Mouse (Mus musculus) heart, embryonic 13.5 days (tissue): ENCODE results near the gene Krtap19-2. TPM values are rescaled to one million over a fixed set of nuclear protein-coding genes. Genes with fewer than 3 reads are reported as not detected.

Source experiments
- ATAC-seq: fragments of 200-750 bp; cut with Nextera tagmentation; 2 replicates; pipeline ENCODE4 v1.8.0; 2017; ENCODE audit warnings: moderate TSS enrichment; ENCODE audit not compliant: insufficient number of reproducible peaks, low FRiP score, low TSS enrichment; ENCODE audit errors: extremely low read depth
- H3K27ac ChIP-seq: fragments of 300-500 bp; sonication (generic); replicated peaks from 2 replicates; pipeline ENCODE4 v1.5.1; 2015; ENCODE audit warnings: moderate library complexity, mild to moderate bottlenecking, inconsistent platforms
- H3K27me3 ChIP-seq: fragments of 300-500 bp; sonication (generic); replicated peaks from 2 replicates; pipeline ENCODE4 v1.6.1; 2015; ENCODE audit warnings: mild to moderate bottlenecking, inconsistent platforms
- H3K36me3 ChIP-seq: fragments of 300-500 bp; sonication (generic); 2 replicates; pipeline ENCODE4 v1.6.1; 2015; ENCODE audit warnings: mild to moderate bottlenecking, inconsistent platforms
- H3K4me1 ChIP-seq: fragments of 300-500 bp; sonication (generic); 2 replicates; pipeline ENCODE4 v1.6.1; 2015; ENCODE audit warnings: inconsistent platforms
- H3K4me2 ChIP-seq: fragments of 300-500 bp; sonication (generic); 2 replicates; pipeline ENCODE4 v1.6.1; 2015; ENCODE audit warnings: inconsistent platforms, mild to moderate bottlenecking, moderate library complexity
- H3K4me3 ChIP-seq: fragments of 300-500 bp; sonication (generic); 2 replicates; pipeline ENCODE4 v1.5.1; 2015; ENCODE audit warnings: moderate library complexity, mild to moderate bottlenecking, inconsistent platforms
- H3K9ac ChIP-seq: fragments of 300-500 bp; sonication (generic); 2 replicates; pipeline ENCODE4 v1.6.1; 2015; ENCODE audit warnings: inconsistent platforms, mild to moderate bottlenecking, moderate library complexity
- H3K9me3 ChIP-seq: fragments of 300-500 bp; sonication (generic); 2 replicates; pipeline ENCODE4 v1.6.1; 2016; ENCODE audit warnings: inconsistent platforms
- WGBS: fragments of 180-500 bp; shearing (Covaris S2); methylation state at CpG from one replicate; pipeline ENCODE4 v1.1.7; 2015; ENCODE audit warnings: mixed read lengths; 5-methylcytosine and 5-hydroxymethylcytosine counted together
- polyA plus RNA-seq: library from polyadenylated mRNA; unstranded; fragments of >200 nt; fragmentation: Nextera tagmentation; extraction: Ambion mirVana; gene quantifications from 2 replicates; pipeline ENCODE4 v1.2.1, GENCODE M21; 2015

The Krtap19-2 gene
- polyA plus RNA-seq = not detected in 2 replicates

DNA sequence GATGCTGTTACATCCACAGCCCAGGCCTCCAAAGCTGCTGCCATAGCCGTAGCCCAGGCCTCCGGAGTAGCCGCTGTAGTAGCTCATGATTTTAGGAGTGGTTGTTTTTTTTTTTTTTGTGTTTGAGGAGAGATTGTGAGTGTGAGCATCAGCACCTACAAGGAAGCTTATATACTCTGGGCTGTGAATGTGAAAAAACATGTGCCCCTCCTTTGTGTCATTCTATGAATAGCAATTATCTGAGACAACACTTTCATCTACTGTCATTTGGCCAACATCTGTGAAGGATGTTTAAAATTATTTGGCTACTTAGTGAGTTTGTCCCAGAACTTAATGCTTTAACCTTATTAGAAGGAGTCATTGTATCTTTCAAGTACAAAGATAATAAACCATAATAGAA, at the start of gene Krtap19-2:
Gene Krtap19-2 (minus strand): TSS at position 101 of the 400 bp plus-strand sequence.
- Histone ChIP-seq H3K36me3 (no peaks in the 10 kb centered on the region), H3K4me1 (no peaks in the 10 kb centered on the region), H3K9me3 (no peaks in the 10 kb centered on the region), H3K4me3 (no peak within 1 kb of the TSS), H3K27ac (no peak within 1 kb of the TSS), H3K9ac (no peak within 1 kb of the TSS), H3K27me3 (no peaks in the 10 kb centered on the region), H3K4me2 (no peak within 1 kb of the TSS)
- 80% methylated on average over 3 of the region's 3 CpGs for WGBS
- ATAC-seq = no peak

DNA sequence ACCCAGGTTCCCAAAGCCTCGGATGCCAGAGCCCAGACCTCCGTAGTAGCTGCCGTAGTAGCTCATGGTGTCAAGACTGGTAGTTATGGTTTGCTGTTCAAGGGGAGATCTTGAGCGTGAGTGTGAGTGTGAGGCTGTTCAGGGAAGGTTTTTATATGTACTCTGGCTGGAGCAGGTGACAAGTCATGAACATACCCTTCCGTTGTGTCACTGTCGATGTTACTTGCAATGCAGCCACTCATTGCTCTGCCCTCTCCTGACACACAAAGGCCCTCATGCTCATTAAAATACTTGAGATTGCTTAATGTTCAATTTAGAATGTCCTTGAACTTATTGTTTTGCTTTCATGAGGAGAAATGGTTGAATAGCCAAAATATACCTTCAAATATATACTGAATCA, 22.3 kb upstream of the Krtap19-2 start, which contains the start of gene Krtap19-5:
Gene Krtap19-5 (minus strand): TSS at position 101 of the 400 bp plus-strand sequence.
- H3K9me3 ChIP-seq = no peaks in the 10 kb centered on the region
- H3K27me3 ChIP-seq = no peaks in the 10 kb centered on the region
- no peak within 1 kb of the TSS for H3K4me3 ChIP-seq
- no peak within 1 kb of the TSS for H3K9ac ChIP-seq
- H3K27ac ChIP-seq = no peak within 1 kb of the TSS
- no peak within 1 kb of the TSS for H3K4me2 ChIP-seq
- no peaks in the 10 kb centered on the region for H3K36me3 ChIP-seq
- WGBS = 84% methylated on average over 6 of the region's 6 CpGs
- no peaks in the 10 kb centered on the region for H3K4me1 ChIP-seq
- ATAC-seq = no peak

DNA sequence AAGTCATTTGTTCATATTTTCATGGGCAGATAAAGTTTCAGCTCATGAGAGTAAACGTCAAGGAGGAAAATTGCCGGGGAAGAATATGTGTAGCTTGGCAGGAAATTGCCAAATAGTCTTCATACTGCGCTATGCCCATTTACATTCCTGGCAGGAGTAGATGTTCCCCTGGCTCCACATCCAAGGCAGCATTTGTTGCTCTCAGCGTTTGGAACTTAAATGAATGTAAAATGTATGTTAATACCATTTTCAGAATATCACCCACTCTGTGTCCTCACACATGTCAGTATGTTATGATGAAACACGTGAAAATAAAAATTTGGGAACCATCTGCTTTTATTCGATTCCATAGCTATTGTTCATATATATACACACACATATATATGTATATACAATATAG, 12.8 kb upstream of the Krtap19-2 start:
- Histone ChIP-seq H3K4me2 (no peak overlapping the region), H3K9me3 (no peaks in the 10 kb centered on the region), H3K27me3 (no peaks in the 10 kb centered on the region), H3K4me1 (no peaks in the 10 kb centered on the region), H3K9ac (no peak overlapping the region), H3K27ac (no peak overlapping the region), H3K36me3 (no peaks in the 10 kb centered on the region), H3K4me3 (no peak overlapping the region)
- WGBS = 79% methylated on average over 6 of the region's 6 CpGs
- ATAC-seq = no peak

DNA sequence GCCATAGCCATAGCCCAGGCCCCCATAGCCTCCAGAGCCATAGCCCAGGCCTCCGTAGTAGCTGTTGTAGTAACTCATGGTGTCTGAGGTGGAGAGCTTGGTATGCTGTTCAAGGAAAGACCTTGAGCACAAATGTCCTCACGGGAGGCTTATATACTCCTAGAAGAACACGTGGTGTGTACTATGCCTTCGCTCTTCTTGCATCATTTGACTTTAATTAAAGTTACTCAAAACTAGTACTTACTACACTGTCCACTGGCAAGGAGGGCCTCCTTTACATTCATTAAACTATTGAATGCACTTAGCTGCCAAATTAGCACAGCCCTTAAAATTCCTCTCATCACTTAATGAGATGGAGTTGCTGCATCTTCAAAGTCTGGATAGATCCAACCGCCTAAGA, 10.9 kb upstream of the Krtap19-2 start, which contains the start of gene Krtap19-4:
Gene Krtap19-4 (minus strand): TSS at position 101 of the 400 bp plus-strand sequence.
- Histone ChIP-seq H3K36me3 (no peaks in the 10 kb centered on the region), H3K27me3 (no peaks in the 10 kb centered on the region)
- 84% methylated on average over 5 of the region's 5 CpGs for WGBS

DNA sequence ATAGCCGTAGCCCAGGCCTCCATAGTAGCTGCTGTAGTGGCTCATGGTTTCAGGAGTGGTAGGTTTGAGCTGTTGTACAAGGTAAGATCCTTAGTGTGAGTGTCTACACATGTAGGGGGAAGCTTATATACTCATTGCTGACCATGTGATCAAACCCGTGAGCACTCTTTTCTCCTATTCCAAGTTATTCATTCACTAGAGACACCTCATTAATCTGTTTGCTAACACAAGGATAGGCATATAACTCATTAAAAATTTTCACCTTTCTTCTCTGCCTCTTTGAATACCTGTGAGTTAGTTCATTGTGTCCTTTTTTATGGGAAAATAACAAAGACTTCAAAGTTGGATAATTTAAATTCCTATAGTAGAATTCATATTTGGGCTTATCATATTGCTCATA, 3.9 kb upstream of the Krtap19-2 start, which contains the start of gene Krtap19-3:
Gene Krtap19-3 (minus strand): TSS at position 101 of the 400 bp plus-strand sequence.
- Histone ChIP-seq H3K27me3 (no peaks in the 10 kb centered on the region), H3K36me3 (no peaks in the 10 kb centered on the region), H3K4me3 (no peak within 1 kb of the TSS), H3K4me2 (no peak within 1 kb of the TSS), H3K27ac (no peak within 1 kb of the TSS), H3K9ac (no peak within 1 kb of the TSS), H3K9me3 (no peaks in the 10 kb centered on the region), H3K4me1 (no peaks in the 10 kb centered on the region)
- 75% methylated on average over 2 of the region's 2 CpGs for WGBS
- no peak for ATAC-seq

More for the DNA sequence above, 10.9 kb upstream of the Krtap19-2 start, which contains the start of gene Krtap19-4:
- Histone ChIP-seq H3K4me1 (no peaks in the 10 kb centered on the region), H3K4me2 (no peak within 1 kb of the TSS), H3K27ac (no peak within 1 kb of the TSS), H3K4me3 (no peak within 1 kb of the TSS), H3K9ac (no peak within 1 kb of the TSS), H3K9me3 (no peaks in the 10 kb centered on the region)
- no peak for ATAC-seq

DNA sequence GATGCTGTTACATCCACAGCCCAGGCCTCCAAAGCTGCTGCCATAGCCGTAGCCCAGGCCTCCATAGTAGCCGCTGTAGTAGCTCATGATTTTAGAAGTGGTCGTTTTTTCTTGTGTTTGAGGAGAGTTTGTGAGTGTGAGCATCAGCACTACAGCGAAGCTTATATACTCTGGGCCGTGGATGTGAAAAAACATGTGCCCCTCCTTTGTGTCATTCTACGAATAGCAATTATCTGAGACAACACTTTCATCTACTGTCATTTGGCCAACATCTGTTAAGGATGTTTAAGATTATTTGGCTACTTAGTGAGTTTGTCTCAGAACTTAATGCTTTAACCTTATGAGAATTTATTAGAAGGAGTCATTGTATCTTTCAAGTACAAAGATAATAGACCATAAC, 4.8 kb downstream of the Krtap19-2 start, which contains the start of gene Krtap19-1:
Gene Krtap19-1 (minus strand): TSS at position 101 of the 400 bp plus-strand sequence.
- no peak for ATAC-seq
- no peak within 1 kb of the TSS for H3K4me3 ChIP-seq
- no peak within 1 kb of the TSS for H3K27ac ChIP-seq
- no peak within 1 kb of the TSS for H3K9ac ChIP-seq
- no peaks in the 10 kb centered on the region for H3K27me3 ChIP-seq
- 75% methylated on average over 6 of the region's 6 CpGs for WGBS
- no peaks in the 10 kb centered on the region for H3K9me3 ChIP-seq
- no peak within 1 kb of the TSS for H3K4me2 ChIP-seq
- no peaks in the 10 kb centered on the region for H3K36me3 ChIP-seq
- no peaks in the 10 kb centered on the region for H3K4me1 ChIP-seq

DNA sequence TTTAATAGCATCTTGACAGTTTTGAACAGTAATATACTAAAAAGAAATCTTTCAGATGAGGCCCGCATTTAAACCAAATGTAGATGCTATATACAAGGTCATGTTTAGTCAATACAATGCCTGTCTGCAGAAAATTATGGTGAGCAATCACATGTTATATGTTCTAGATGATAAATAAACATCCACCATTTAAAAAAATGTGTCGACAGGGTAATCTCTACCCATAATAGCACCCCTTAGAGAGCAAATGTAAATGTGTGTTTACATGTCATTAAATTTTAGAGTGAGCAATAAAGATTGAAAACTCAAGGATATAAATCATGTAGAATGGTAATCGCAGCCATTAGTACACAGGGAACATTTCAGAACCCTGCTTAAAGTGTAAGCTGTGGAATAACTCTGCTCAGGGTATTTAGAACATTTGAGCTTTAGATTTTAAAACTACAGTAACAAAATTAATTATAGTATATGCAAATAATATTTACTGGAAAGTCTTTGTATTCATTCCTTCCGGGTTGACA, 9.1 kb downstream of the Krtap19-2 start:
- Histone ChIP-seq H3K4me1 (no peaks in the 10 kb centered on the region), H3K27me3 (no peaks in the 10 kb centered on the region), H3K9me3 (no peaks in the 10 kb centered on the region), H3K27ac (no peak overlapping the region), H3K4me2 (no peak overlapping the region), H3K36me3 (no peaks in the 10 kb centered on the region), H3K4me3 (no peak overlapping the region), H3K9ac (no peak overlapping the region)
- no peak for ATAC-seq
- WGBS = 80% methylated on average over 4 of the region's 4 CpGs

DNA sequence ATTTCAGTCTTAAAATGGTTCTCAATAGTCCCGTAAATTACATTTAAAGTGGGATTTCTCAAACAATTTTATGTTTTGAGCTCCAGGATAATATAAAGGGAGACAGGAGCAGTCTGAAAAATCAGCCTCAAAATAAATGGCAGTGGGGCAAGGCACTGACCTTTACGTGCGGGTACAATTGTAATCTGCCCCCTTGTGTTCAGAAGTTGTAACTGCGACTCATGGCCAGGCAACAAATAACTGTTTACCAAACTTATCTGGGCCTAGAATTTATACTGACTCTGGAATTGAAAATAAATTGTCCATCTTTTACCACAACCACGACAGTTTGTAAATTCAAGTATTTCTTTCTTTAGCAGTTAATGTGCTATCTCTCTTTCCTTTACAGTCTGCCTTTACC, 22.6 kb downstream of the Krtap19-2 start:
- Histone ChIP-seq H3K27ac (no peak overlapping the region), H3K4me3 (no peak overlapping the region), H3K27me3 (no peaks in the 10 kb centered on the region), H3K36me3 (no peaks in the 10 kb centered on the region), H3K4me1 (no peaks in the 10 kb centered on the region), H3K9me3 (no peaks in the 10 kb centered on the region), H3K9ac (no peak overlapping the region), H3K4me2 (no peak overlapping the region)
- ATAC-seq = no peak
- WGBS = 10% methylated on average over 5 of the region's 5 CpGs

DNA sequence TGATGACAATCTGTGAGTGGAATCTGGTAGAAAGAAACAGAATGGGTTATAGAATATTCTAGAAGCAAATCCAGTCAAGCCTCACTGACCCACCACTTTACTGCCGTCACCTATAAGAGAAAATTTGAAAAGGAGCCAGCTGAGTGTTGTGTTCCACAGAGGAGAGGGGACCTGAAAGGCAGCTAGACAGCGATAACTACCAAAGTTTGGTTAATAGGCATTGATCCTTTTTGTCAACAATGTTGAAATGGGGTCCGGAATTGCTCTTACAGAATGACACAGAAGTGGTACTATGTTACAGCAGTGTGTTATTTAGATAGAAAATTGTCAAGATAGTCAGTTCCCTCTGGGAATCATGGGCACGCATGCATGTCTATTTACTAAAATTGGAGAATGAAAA, 25.5 kb downstream of the Krtap19-2 start:
- ATAC-seq = no peak
- WGBS = 74% methylated on average over 4 of the region's 4 CpGs

DNA sequence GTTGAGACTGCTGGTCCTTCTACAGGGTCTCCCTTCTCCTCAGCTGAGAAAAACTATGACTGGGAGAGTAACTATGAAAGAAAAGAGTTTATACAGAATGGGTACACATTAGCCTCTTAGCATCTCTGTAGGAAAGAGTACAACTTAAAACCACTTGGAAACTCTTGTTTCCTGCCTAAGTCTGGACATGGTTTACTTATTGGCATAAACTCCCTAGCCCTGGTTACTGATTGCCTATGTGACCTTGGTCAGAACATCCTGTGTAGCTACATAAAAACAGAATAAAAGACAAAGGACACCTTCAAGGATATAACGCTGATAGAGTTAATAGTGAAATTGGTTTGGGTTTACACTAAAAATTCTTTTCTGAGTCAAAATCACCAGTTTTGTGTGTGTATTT, 26.7 kb downstream of the Krtap19-2 start:
- WGBS = 79% methylated on average over 1 of the region's 1 CpGs
- no peaks in the 10 kb centered on the region for H3K9me3 ChIP-seq

More for the DNA sequence above, 25.5 kb downstream of the Krtap19-2 start:
- Histone ChIP-seq H3K27ac (no peak overlapping the region), H3K36me3 (no peaks in the 10 kb centered on the region), H3K9me3 (no peaks in the 10 kb centered on the region), H3K4me1 (no peaks in the 10 kb centered on the region), H3K9ac (no peak overlapping the region), H3K4me3 (no peak overlapping the region), H3K4me2 (no peak overlapping the region), H3K27me3 (no peaks in the 10 kb centered on the region)

DNA sequence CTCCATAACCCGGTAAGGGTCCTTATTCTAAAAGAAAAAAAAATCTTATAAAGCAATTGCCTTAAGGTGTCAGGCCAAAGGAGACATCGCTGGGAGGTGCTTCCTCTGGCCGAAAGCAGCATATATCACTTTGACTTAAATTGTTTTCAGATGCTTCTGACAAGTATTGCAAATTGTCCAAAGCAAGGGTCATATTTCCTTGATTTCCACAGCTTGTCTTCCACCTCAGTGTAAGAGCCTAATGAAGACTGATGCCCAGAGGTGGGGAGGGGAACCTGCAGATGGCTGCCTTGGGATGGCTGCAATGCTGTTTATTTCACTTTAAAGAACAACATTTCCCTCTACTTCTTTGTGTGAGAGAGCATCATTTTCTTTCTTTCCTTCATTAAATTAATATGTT, 47.1 kb downstream of the Krtap19-2 start:
- H3K9me3 ChIP-seq = no peaks in the 10 kb centered on the region
- H3K27me3 ChIP-seq = no peaks in the 10 kb centered on the region
- no peaks in the 10 kb centered on the region for H3K36me3 ChIP-seq
- H3K9ac ChIP-seq = no peak overlapping the region
- H3K4me3 ChIP-seq = no peak overlapping the region
- no peak overlapping the region for H3K4me2 ChIP-seq
- H3K27ac ChIP-seq = no peak overlapping the region
- 75% methylated on average over 3 of the region's 3 CpGs for WGBS
- H3K4me1 ChIP-seq = no peaks in the 10 kb centered on the region
- ATAC-seq = no peak

More for the DNA sequence above, 26.7 kb downstream of the Krtap19-2 start:
- Histone ChIP-seq H3K36me3 (no peaks in the 10 kb centered on the region), H3K27ac (no peak overlapping the region), H3K27me3 (no peaks in the 10 kb centered on the region), H3K4me2 (no peak overlapping the region), H3K9ac (no peak overlapping the region), H3K4me3 (no peak overlapping the region), H3K4me1 (no peaks in the 10 kb centered on the region)
- no peak for ATAC-seq

DNA sequence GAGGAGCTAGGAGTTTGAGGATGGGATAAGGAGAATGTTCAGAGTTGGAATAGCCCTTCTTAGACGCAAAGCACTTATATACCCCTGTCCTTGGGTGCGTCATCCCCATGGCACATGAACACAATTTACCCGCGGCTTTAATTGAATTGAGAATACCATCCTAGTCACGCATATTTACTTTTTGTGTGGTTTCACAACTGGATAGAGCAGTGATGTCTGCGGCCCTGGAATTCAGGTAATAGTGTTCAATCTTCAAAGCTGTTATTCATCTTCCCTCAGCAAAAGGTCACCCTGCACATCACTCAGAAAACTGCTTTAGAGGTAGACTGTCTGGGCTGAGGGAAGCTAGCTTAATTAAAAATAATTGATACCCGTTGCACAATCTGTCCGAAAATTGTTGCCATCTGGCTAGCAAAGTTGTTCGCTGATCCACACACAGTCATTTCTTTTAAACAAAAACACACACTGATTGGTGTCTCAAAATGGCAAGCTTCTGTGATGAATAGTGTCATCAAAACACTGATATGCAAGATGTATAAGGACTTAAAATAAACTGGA, 47.9 kb downstream of the Krtap19-2 start, which contains the start of gene Krtap14:
Gene Krtap14 (minus strand): TSS at position 51 of the 558 bp plus-strand sequence.
- Histone ChIP-seq H3K4me1 (no peaks in the 10 kb centered on the region), H3K9ac (no peak within 1 kb of the TSS), H3K36me3 (no peaks in the 10 kb centered on the region), H3K4me2 (no peak within 1 kb of the TSS), H3K27ac (no peak within 1 kb of the TSS), H3K4me3 (no peak within 1 kb of the TSS), H3K27me3 (no peaks in the 10 kb centered on the region), H3K9me3 (no peaks in the 10 kb centered on the region)
- ATAC-seq = no peak
- WGBS = 80% methylated on average over 9 of the region's 9 CpGs
